Mouse (Mus musculus): ENCODE data around the gene BC037034. TPM values are rescaled to one million over a fixed set of nuclear protein-coding genes. Genes with fewer than 3 reads are reported as not detected.

BC037034 gene
- 1 to 10 TPM; 2.6 to 3.0 TPM for total RNA-seq (2021)
- long read RNA-seq, experiment 1: 0 reads
- long read RNA-seq, experiment 2, partial matches to known transcripts: 0 of 2 reads
- long read RNA-seq, experiment 2, other reads (novel, unspliced or antisense): 2 of 2 reads

DNA sequence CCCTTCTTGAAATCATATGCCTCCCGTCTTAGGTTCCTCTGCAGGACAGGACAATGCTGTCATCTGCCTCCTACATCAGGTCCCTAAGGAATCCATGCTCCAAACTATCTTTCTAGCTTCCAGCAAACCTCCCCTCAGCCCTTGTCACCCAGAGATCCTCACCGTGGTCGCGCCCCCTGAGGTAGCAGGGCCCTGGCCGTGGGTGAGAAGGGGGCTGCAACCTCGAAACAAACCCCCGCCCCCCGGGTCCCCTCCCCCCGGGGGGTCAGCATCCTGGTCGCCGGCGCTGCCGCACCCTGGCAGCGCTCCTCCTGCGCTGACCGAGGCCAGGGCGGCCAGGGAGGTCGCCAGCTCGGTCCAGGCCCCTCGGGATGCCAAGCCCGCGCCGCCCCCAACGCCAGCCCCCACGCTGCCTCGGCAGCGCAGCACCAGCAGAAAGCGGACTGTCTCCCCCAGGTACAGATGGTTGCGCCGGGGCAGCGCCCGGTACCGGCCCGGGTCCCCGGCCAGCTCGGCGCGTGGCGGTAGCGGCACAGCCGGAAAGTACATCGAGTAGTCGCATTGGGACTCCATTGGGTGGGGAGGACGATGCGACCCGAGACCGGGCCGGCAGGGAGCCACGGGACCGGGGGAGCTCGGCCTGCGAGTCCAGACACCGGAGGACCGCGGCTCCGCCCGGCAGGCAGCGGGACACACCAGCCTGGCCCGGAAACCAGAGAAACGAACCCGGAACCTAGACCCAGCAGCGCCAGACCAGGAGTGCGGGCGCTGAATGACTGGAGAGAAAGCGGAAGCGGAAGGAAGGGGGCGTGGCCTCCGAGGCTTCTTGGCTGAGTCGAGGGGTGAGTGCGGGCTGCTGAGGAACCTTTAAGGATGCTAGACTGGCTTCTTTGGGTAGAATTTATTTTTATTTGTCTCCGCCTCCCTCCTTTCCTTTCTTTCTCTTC lies at the start of gene BC037034:
TSS of gene BC037034 (minus strand) at position 774 of the 947 bp plus-strand sequence.
- DNase-seq: peak; percentile 86

DNA sequence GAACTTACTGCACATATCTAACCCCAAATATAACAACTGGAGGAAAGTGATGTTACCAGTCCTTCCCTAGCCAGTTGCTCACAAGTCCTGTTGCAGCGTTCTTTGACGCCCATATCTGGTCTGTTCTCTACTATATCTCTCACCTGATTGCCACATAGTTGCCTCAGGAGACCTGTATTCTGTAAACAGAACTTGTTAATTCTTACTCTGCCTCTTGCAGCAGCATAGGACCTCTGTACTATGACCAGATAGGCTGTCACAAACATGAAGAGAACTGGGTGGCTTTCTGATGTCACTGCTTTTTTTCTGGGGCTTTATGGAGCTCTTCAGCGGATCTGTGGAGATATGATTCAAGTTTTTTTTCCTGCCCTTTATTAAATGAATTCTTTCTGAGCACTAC lies 49.0 kb upstream of the BC037034 start:
- DNase-seq: no peak

DNA sequence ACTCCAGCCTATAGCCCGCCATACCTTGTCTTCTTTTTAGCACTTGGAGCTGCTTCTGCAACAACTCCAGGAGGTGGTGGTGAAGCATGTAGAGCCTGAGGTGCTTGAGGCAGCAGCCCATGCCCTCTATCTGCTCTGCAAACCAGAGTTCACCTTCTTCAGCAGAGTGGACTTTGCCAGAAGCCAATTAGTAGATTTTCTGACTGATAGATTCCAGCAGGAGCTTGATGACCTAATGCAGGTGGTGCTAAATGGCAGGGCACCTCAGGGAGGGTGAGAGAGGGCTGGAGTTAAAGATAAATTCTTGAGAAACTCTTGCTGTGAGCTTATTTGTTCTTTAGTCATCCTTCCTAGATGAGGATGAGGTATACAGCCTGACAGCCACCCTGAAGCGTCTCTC lies 35.8 kb upstream of the BC037034 start:
- no peak for DNase-seq

DNA sequence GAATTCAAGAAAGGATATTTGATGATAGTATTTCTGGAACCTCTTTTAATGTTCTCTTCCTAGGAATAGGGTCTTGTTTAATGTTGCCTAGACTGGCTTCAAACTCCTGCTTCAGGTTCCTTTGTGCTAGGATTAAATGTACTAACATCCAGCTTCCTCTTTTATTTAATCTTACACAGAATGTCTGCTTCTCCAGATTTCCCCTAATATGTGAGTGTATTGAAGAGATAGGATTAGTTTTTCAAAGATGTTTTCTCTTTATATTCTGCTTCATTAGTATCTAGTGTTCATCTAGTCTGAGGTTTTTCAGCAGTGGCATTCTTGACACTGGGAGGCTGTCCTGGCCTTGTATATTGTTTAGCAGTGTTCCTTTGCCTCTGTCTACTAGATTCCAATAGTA lies 30.3 kb upstream of the BC037034 start:
- DNase-seq: no peak

DNA sequence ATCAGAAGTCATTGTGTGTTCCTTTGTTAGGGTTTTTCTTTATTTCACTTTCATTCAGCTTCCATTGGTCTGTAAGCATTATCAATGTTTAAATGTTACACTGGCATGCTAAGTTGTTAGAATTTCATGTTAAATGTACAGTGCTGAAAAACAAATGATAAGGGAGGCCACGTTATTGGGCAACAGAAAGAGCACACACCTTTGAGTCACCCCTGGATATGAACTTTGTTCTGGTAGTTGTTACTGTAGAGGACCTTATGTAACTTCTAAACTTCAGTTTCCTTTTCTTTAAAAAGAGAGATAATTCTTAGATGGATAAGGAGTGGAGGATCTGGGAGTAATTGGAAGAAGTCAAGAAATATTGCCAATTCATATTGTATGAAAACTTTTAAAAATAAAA lies 27.8 kb upstream of the BC037034 start:
- no peak for DNase-seq

DNA sequence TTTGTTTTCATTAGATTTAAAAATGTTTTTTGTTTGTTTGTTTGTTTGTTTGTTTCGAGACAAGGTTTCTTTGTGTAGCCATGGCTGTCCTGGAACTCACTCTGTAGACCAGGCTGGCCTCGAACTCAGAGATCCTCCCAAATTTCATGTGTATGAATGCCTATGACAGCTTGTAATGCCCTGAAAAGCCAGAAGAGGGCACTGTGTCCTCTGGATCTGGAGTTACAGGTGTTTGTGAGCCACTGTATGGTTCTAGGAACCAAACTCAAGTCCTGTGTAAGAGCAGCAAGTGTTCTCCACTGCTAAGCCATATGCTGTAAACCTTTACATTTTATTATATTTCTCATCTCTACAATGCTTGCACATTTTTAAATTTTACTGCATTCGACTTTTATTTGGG lies 24.0 kb upstream of the BC037034 start:
- DNase-seq: no peak

DNA sequence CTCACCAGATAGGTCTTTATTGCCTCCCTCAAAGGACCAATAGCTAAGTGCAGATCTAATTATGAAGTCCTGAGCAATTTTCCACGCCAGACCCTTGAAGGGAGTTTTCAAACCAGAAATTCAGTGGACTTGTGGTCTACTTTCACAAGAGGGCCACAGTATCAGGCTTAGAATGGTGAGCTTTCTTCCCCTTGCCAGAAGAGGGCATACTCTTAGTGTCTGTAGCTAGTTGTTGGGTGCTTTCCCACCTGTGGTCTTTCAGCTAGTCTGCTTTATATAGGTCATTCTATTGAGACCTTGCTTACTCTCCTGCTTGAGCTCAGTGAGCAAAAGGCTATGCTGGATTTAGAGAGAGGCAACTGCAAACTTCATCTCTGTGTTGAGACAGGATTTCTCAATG lies 19.7 kb upstream of the BC037034 start:
- no peak for DNase-seq

DNA sequence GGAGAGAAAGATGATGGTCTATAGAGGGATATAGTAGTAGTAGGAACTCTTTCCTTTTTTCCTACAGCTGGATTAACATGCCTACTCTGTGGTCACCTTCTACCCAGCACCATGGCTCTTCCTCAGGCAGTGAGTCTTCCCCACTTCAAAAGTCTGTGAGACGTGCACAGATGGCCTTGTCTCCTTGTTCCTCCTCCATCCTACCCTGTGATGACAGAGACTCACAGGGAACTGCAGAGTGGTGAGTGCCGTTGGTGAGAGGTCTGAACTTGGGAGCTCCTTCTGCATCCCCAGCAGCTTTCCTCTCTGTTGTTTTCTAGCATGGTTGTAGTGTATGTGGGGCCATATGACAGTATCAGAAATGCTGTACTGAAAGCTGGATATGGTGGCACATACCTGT lies 18.0 kb upstream of the BC037034 start:
- DNase-seq: no peak

DNA sequence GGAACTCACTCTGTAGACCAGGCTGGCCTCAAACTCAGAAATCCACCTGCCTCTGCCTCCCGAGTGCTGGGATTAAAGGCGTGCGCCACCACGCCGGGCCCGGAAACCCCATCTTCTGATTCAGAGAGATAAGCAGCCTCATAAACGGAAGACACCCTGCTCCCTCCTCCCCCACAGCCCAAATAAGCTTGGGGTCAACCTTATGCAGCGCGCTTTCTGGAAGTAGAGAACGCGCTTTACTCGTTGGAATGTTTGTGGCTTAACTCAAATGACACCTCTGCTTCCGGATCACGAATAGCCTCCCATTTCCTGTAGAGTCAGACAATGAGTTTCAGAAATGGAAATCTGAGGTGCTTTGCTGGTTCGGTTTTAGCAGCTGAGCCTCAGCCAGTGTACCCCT lies 17.0 kb upstream of the BC037034 start:
- no peak for DNase-seq

DNA sequence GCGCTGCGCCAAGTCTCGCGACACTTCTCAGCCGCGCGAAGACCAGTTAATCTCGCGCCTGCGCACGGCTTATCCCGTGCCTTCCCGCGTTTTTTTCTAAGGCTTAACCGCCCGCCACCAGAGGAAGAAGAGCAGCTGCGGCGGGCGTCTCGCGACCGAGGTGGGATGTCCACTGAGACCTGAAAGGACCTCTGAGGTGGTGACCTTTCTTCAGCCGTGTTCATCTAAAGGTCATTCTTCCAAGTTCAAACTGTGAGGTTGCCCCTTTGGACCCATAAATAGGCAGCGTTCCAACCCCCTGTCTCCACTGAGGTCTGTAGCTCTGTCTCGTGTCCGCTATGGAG lies 16.6 kb upstream of the BC037034 start:
- no peak for DNase-seq

DNA sequence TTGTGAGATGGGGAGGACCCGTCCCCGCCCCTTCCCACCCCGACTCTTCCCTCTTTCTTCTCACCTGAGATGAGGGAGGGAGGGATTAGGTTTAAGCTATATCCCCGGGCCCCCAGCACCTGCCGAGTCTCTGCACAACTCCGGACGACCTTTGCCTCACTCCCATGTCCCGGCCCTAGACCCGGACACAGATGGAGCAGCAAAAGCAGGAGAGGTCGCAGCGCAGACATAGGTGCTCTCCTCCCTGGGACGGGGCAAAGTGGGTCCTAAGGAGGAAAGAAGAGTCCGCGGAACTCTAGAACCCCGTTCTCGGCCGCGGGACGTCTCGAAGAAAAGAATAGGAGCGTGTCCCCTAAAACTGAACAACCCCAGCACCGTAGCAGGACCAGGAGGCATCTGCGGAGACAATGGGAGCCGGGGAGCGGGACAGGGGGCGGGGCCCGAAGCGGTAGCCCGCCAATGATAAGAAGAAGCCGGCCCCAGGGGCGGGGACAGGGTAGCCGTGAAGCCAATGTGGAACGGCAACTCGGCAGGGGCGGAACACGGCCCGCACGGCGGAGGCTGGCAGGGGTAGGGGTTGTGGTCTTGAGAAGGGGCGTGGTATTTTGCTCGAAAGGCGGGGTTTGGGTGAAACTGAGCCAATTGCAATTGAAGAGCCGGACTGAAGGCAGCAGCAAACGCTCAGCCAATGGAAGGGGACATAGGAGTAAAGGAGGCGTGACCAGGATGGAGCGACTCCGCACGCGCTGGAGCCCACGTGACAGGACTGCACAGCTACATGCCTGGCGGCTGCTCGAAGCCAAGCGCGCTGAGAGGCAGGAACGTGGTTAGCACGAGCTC lies 16.0 kb upstream of the BC037034 start, which contains the start of the genes Gm43720, Gpc2 and Stag3:
TSS of gene Gm43720 (minus strand) at position 374 of the 840 bp plus-strand sequence.
TSS of gene Gpc2 (minus strand) at position 421 of the 840 bp plus-strand sequence.
TSS of gene Stag3 (plus strand) at position 656 of the 840 bp plus-strand sequence.
- DNase-seq: peak; percentile 83

DNA sequence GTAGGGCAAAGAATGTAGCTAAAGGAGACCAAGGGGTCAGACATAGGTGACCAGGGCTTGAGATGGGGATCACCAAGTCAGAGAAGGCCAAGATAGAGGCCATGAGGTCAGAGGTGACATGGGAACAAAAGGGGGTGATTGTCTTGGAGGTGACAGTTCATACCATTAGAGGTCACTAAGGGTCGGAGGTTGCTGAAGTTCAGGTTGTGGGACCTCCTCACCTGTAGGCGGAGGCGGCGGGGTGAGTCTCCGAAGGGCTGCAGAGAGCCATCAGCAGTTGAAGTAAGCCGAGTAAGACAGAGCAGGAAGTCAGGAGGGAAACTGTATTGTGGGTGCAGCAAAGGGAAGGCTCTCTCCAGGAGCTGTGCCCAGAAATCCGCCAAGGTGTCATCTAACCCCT lies 14.2 kb upstream of the BC037034 start:
- no peak for DNase-seq

DNA sequence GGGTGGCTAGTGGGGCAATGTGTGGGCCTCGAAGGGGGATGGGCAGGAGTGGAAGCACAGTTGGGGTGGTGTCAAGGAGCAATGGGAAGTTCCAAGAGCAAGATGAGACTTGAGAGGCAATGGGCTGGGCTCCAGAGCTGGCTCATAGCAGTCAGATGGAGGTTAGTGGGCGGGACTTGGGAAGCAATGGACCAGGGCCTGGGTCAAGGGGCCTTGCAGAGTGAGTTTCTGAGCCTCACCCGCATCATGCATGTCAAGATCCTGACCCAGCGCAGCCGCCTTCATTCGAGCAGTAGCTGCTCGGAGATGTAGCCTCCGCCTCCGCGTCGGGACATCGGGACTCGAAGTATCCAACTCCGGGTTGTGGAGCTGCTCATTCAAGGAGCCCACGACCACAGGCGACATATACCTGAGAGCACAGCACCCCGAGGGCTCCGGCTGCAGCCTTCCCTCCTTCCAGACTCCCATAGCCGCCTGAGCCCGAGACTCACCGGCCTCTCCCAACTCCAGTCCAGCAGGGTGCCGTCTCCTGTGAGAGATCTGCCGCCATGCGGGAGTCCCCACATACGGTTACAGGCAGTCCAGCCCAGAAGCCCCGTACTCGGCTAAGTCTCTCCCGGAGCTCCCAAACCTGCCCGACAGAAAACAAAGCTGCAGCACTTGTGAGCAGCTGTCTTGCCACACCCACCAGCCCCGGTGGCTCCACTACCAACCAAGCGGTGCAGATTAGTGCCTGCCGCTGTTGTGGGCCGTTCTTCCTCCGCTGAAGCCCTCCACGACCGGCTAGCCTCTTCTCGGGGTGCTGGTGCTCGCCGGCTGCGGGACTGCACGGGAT lies 11.6 kb upstream of the BC037034 start:
- DNase-seq: no peak

DNA sequence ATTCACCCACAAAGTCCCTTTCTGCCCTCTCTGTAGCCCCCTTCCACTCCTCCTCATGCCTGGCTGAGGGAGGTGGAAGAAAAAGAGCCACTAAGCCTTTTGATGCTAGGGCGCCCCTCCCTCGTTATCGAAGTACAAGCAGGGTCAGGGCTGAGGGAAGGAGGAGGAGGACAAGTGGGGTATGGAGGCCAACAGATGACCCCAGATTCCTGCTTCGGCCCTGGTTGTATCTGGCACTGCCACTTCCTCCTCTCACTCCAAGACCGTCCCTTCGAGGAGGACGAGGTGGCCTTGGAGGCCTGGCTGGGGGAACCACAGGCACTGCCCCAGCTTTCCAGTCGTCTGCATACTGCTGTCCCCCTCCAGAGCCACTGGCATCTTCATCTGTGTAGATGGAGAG lies 10.4 kb upstream of the BC037034 start:
- DNase-seq: no peak

DNA sequence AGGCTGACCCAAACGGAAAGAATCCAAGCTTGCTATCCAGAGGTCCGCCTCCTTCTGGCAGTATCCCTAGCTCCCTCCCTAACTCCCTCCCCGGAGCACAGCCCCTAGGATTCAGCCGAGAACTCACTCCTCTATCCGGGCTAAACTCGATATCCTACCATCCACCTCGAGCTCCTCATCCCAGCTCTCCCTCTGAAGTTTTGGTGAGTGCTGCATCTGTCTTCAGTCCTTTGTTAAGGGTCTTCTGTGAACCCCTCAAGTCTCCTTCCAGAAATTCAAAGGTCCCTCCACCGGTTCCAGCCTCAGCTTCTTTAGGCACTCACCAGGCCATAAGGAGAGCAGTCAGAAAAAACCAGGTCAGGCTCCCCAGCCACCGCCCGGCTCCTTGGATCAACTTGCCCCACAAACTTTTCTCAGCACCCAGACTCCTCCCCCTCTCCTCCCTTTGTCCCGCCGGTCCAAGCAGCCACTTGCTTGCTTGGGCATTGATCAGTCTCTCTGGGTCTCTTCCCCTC lies 8.6 kb upstream of the BC037034 start, which contains the start of gene Gal3st4:
TSS of gene Gal3st4 (minus strand) at position 432 of the 515 bp plus-strand sequence.
- DNase-seq: peak; percentile 41

DNA sequence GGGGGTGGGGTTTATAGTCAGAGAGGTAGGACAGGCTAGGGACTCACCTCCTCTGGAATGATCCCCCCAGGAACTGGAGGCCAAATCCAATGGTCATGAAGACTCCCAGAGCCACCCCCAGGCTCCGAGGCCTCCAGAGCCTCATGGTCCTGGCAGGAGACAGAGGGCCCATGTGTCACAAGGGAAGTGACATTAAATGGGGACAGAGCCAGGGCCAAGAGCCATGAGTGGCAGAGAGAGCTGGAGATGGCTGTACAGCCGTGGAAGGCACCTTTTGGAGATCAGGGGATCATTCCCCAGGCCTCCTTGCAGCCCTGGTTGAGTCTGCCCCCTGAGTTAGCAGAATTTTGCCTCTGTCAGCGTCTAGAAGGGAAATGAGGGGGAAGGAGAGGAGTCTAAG lies 7.4 kb upstream of the BC037034 start:
- DNase-seq: no peak

DNA sequence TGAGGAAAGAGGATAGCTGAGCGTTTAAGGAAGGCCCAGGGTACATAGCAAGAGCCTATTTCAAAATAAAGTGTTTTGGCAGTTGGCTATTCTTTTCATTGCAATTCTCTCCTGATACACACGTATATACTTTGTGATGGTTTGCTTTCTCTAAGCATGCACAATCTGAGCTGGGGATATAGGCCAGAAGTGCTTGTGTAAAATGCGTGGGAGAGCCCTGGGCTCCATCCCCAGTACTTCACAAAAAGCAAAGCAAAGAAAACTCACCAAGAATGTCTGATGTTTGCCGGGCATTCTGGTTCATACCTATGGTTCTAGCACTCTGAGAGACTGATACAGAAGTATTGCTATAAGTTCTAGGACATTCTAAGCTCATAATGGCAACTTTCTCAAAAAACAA lies 5.1 kb upstream of the BC037034 start:
- no peak for DNase-seq

DNA sequence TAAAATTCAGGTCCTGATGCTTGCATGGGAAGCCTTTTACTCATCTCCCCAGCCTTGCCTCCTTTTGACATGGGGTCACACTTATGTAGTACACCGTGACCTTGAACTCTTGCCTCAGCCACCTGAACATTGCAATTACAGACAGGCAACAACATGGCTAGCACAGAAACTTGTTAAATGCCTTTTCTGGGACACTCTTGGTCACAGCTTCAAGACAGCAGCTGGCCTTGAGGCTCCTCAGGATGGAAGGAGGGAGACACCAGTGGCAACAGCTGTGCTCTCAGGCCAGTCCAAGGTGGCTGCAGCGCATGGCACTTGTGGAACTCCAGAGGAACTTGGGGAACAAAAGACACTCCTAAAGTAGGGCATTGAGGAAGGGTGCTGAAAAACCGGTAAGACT lies 3.3 kb upstream of the BC037034 start:
- no peak for DNase-seq

DNA sequence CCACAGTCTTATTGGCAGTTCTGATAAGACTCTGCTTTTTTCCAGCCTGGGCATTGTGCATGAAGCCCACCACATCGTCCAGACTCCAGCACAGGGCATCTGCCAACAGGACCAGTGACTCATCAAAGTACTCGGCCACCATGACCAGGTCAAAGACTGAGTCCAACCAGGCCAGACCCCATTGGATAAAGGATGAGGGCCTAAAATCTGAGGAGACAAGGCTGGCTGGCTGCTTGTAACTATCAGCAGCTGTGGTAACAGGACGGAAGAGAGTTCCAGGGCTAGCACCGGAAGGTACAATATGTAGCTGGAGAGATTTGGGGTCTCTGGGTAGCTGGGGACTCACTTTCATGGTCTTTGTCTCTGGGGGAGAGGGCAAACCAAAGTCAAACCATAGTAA lies 1.9 kb upstream of the BC037034 start:
- no peak for DNase-seq

DNA sequence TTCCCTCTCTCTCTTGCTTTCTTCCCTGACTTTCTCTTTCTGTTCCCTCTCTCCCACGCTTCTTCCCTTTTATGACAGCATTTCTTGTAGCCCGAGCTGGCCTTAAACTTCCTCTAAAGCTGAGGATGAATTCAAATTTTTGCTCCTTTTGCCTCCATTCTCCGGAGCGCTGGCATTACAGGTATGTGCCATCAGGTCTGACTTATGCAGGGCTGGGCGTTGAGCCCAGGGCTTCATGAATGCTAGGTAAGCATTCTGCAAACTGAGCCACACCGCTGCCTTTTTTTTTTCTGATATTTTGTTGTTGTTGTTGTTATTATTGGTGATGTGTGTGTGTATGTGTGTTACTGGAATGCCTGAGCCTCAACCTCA lies 360 bp upstream of the BC037034 start:
- no peak for DNase-seq

DNA sequence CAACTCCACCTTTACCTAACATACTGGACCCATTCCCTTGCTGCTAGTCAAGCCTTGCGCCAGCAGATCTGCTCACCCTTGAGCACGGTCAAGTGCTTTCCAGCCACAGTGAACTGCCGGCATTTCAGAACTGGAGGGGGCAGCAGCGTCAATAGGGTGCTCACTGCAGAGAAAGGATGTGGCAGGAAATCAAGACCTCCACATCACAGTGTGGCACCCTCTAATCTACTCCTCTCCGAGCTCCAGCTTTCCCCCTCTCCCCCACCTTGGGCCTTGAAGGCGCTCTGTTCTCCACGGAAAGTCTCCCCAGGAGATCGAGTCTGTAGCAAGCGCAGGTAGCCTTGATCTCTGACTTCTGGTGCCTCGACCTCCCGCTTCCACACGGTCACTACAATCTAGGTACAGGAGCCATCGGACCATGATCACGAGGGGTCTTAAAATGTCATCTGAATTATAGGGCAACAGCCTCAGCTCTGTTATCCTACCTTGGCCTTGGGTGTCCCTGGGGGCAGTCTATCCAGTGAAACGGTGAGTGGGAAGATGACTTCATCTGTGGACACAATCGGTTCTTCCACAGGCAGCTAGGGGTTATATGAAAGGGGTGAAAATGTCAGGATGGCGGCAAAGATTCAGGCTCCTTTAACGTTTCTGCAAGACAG lies 1.1 kb downstream of the BC037034 start:
- no peak for DNase-seq

Measured in gastrocnemius, postnatal 25 days (tissue).